In the genomic region with DNA sequence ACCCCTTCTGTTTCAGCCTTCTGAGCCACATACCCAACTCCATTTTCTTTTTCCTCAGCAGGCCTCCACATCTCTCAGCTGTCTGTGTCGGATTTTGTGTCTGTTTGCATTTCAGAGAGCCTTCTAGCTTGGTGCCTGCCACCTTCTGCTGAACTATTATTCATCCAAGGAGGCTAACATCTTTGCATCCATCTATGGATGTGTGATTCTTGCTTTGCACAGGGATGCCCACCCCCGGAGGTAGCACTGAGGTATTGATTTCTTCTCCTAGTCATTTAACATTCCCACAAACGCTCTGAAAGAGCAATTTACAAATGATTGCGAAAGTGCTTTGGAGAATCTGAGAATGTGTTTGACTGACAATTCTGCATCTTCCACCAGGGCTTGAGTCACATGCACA, we compare ENCODE assay signal across 15 mouse cellular contexts.
A peak's percentile ranks its signal among the peaks of the same experiment; 100 is the strongest.
DNase-seq lines count a peak whose midpoint lies in the region; ATAC-seq and TF ChIP-seq lines count a peak whose summit lies in the region.
"Had no signal": no experiment of that assay in that cellular context is flagged by ENCODE, and none has a peak within 500 bp of the region (broad histone marks: within the 10 kb centered on the region; RNA-seq: fewer than 3 reads in every experiment).

No protein-coding gene starts in this region.

- WGBS in intestine, embryonic 15.5 days, result 51% methylated on average over 4 of the region's 4 CpGs
- WGBS in intestine, postnatal 0 days, result 48% methylated on average over 4 of the region's 4 CpGs
- 67% methylated on average over 4 of the region's 4 CpGs for WGBS in midbrain, embryonic 13.5 days
- WGBS in kidney, adult 2 months, result 68% methylated on average over 4 of the region's 4 CpGs

- 0 out of 2 replicates have a peak, but pooled peaks have one; percentile 10 for ATAC-seq in intestine, embryonic 15.5 days
- no peak for ATAC-seq in intestine, postnatal 0 days
- peak; percentile 56 for ATAC-seq in frontal cortex, adult (ENCODE audit: low TSS enrichment)
- no peak for ATAC-seq in midbrain, embryonic 13.5 days
- ATAC-seq: inflammation-experienced regulatory T-cells, adult 6 months; liver, postnatal 0 days had no signal

- H3K27ac ChIP-seq in intestine, embryonic 15.5 days, result no peak overlapping the region
- H3K27ac ChIP-seq in intestine, postnatal 0 days (ENCODE audit: low read depth, low read length), result no peak overlapping the region
- H3K27ac ChIP-seq in midbrain, embryonic 13.5 days, result peak overlapping the region; percentile 54; the same call in 1 of the 2 replicates
- no peak overlapping the region for H3K27ac ChIP-seq in kidney, adult 2 months (ENCODE audit: insufficient read depth, low read depth, low read length)
- H3K27ac ChIP-seq: embryonic facial prominence, embryonic 15.5 days; limb, embryonic 13.5 days had no signal

- no peaks in the 10 kb centered on the region for H3K4me1 ChIP-seq in intestine, embryonic 15.5 days (replicated peaks)
- no peaks in the 10 kb centered on the region for H3K4me1 ChIP-seq in intestine, postnatal 0 days (replicated peaks; ENCODE audit: control insufficient read depth, insufficient read depth, low read length)
- peaks cover 23% of the 10 kb centered on the region for H3K4me1 ChIP-seq in midbrain, embryonic 13.5 days (replicated peaks)
- no peaks in the 10 kb centered on the region for H3K4me1 ChIP-seq in kidney, adult 2 months (ENCODE audit: control insufficient read depth, insufficient read depth, low read length)
- H3K4me1 ChIP-seq: embryonic facial prominence, embryonic 15.5 days had no signal

- no peak overlapping the region for H3K4me3 ChIP-seq in intestine, embryonic 15.5 days (replicated peaks)
- H3K4me3 ChIP-seq in intestine, postnatal 0 days (ENCODE audit: low read depth, low read length), result no peak overlapping the region
- H3K4me3 ChIP-seq in midbrain, embryonic 13.5 days (replicated peaks), result no peak overlapping the region
- H3K4me3 ChIP-seq in kidney, adult 2 months (ENCODE audit: insufficient read depth, low read depth, low read length), result no peak overlapping the region
- H3K4me3 ChIP-seq: embryonic facial prominence, embryonic 15.5 days; limb, embryonic 13.5 days had no signal

- no peaks in the 10 kb centered on the region for H3K36me3 ChIP-seq in intestine, embryonic 15.5 days
- no peaks in the 10 kb centered on the region for H3K36me3 ChIP-seq in intestine, postnatal 0 days (ENCODE audit: control insufficient read depth, insufficient read depth)
- H3K36me3 ChIP-seq in midbrain, embryonic 13.5 days, result no peaks in the 10 kb centered on the region
- H3K36me3 ChIP-seq in kidney, adult 2 months (ENCODE audit: control insufficient read depth, insufficient read depth, low read length), result no peaks in the 10 kb centered on the region
- H3K36me3 ChIP-seq: embryonic facial prominence, embryonic 15.5 days; G1E; limb, embryonic 13.5 days had no signal

- TF ChIP-seq CTCF in intestine, postnatal 0 days (IDR thresholded peaks at IDR 0.05; ENCODE audit: low read depth), result no peak
- no peak for TF ChIP-seq CTCF in kidney, adult 2 months (conservative IDR thresholded peaks at IDR 0.05; ENCODE audit: insufficient read depth, insufficient read length, low read depth, low read length)

- TF ChIP-seq POLR2A in kidney, adult 2 months (IDR thresholded peaks at IDR 0.05; ENCODE audit: low read depth, low read length), result no peak

- H3K27me3 ChIP-seq in intestine, embryonic 15.5 days (replicated peaks), result no peaks in the 10 kb centered on the region
- no peaks in the 10 kb centered on the region for H3K27me3 ChIP-seq in intestine, postnatal 0 days (replicated peaks; ENCODE audit: control insufficient read depth, insufficient read depth, low read length)
- no peaks in the 10 kb centered on the region for H3K27me3 ChIP-seq in midbrain, embryonic 13.5 days
- H3K27me3 ChIP-seq in kidney, adult 2 months (replicated peaks; ENCODE audit: control insufficient read depth, insufficient read depth, low read length), result no peaks in the 10 kb centered on the region
- H3K27me3 ChIP-seq: embryonic facial prominence, embryonic 15.5 days; limb, embryonic 13.5 days had no signal

- peak; percentile 19 for DNase-seq in Muller cell, postnatal 12 days (ENCODE audit: inconsistent ontology term)
- DNase-seq in kidney, adult 2 months, result no peak
- DNase-seq in spleen, postnatal 10 days (ENCODE audit: low spot score in 2 of 2), result no peak
- DNase-seq: heart, adult 11 months; kidney, postnatal 14 days; liver, postnatal 0 days; lung, postnatal 36 days had no signal

- no peaks in the 10 kb centered on the region for H3K9me3 ChIP-seq in intestine, embryonic 15.5 days
- H3K9me3 ChIP-seq in intestine, postnatal 0 days (ENCODE audit: control insufficient read depth), result no peaks in the 10 kb centered on the region
- no peaks in the 10 kb centered on the region for H3K9me3 ChIP-seq in midbrain, embryonic 13.5 days
- H3K9me3 ChIP-seq: embryonic facial prominence, embryonic 15.5 days; G1E; limb, embryonic 13.5 days had no signal

- H3K9ac ChIP-seq in intestine, embryonic 15.5 days, result no peak overlapping the region
- no peak overlapping the region for H3K9ac ChIP-seq in intestine, postnatal 0 days (ENCODE audit: low read depth, low read length)
- H3K9ac ChIP-seq in midbrain, embryonic 13.5 days (replicated peaks), result no peak overlapping the region
- H3K9ac ChIP-seq: embryonic facial prominence, embryonic 15.5 days; limb, embryonic 13.5 days; liver, postnatal 0 days had no signal

- H3K4me2 ChIP-seq in intestine, embryonic 15.5 days (replicated peaks), result no peak overlapping the region
- H3K4me2 ChIP-seq in intestine, postnatal 0 days (replicated peaks; ENCODE audit: low read depth), result no peak overlapping the region
- H3K4me2 ChIP-seq in midbrain, embryonic 13.5 days (replicated peaks), result no peak overlapping the region
- H3K4me2 ChIP-seq: embryonic facial prominence, embryonic 15.5 days; limb, embryonic 13.5 days had no signal

Comparison
In these comparisons a context has a peak if more than half of its experiments do, and no peak if none do; other contexts are left out.
1. ATAC-seq: peak in intestine, embryonic 15.5 days (single experiment) and frontal cortex, adult (single experiment); none in intestine, postnatal 0 days (single experiment) and midbrain, embryonic 13.5 days (single experiment).